Mouse (Mus musculus) Patski (cell line): ENCODE results near the gene Olfr742. TPM values are rescaled to one million over a fixed set of nuclear protein-coding genes. Genes with fewer than 3 reads are reported as not detected.

ENCODE experiments used
- ATAC-seq: fragments of 100-300 bp; one replicate; pipeline ENCODE4 v1.8.0; 2021
- CTCF ChIA-PET: fragments of 350-600 bp; sonication (Branson Sonifier 250); formaldehyde crosslinking; loops from one replicate; lab custom pipeline; 2022; ENCODE audit warnings: inconsistent platforms; lab: Charles Lee
- POLR2A ChIA-PET: fragments of 350-600 bp; sonication (Branson Sonifier 250); formaldehyde crosslinking; loops from one replicate; lab custom pipeline; 2022; ENCODE audit warnings: antibody characterized with exemption, inconsistent platforms; lab: Charles Lee
- DNase-seq: peaks from one replicate; pipeline ENCODE4 v3.0.0-alpha.2; 2011; ENCODE audit warnings: low read depth, low spot score
- H3K27me3 ChIP-seq: fragments of 371-371 bp; one replicate; pipeline ENCODE4 v1.5.1; 2021
- CTCF ChIP-seq: fragments of 100-300 bp; IDR thresholded peaks from one replicate; pipeline ENCODE4 v1.5.1; 2021
- in situ Hi-C: fragments of 300-500 bp; cut with MboI; formaldehyde crosslinking; loops from 3 replicates; pipeline ENCODE4 v1.11.1; 2018; ENCODE audit warnings: low pct_unique_long_range_greater_than_20kb, mixed read lengths
- polyA plus RNA-seq: library from polyadenylated mRNA; unstranded; gene quantifications from one replicate; pipeline ENCODE4 v1.2.3, GENCODE M21; 2021

The Olfr742 gene
- polyA plus RNA-seq: not detected

DNA sequence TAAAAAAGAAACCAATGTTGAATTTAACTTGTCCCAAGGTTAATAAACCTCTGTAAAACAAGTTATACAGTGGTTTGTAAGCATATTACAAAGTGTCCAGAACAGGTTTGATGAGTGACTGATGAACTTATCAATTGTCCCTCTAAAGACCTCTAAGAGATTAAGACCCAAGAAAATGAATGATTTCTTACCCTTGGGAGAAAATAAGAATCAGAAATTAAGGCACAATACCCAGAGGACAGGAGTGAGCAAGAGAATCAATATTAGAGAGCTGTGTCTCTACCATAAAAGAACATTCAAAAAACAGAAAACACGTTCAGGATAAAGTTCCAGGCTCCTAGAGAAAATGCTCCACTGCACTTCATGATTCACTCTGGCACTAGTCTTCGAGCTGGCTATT, at the start of gene Olfr742:
Olfr742 (plus strand) TSS at position 301 of the 400 bp plus-strand sequence.
- ChIA-PET CTCF (no interaction called here), POLR2A (no interaction called here)
- in situ Hi-C loops: no loop called here
- DNase-seq: no peak
- ATAC-seq: no peak
- H3K27me3 ChIP-seq: no peaks in the 10 kb centered on the region
- TF ChIP-seq CTCF: no peak

GRCm38 (mm10) chr14:50472438-50472837, 31.0 kb upstream of the Olfr742 start, which contains the start of gene Olfr741:
Olfr741 (plus strand) TSS chr14:50472738.
- POLR2A ChIA-PET: no interaction called here

GRCm38 (mm10) chr14:50478406-50478805, 25.0 kb upstream of the Olfr742 start:
- H3K27me3 ChIP-seq: no peaks in the 10 kb centered on the region
- ATAC-seq (no peak), DNase-seq (no peak)
- TF ChIP-seq CTCF: no peak
- in situ Hi-C loops: no loop called here
- ChIA-PET POLR2A (no interaction called here), CTCF (no interaction called here)

More at GRCm38 (mm10) chr14:50472438-50472837, 31.0 kb upstream of the Olfr742 start, which contains the start of gene Olfr741:
- in situ Hi-C loops: no loop called here
- ATAC-seq: no peak
- CTCF ChIA-PET: no interaction called here
- no peaks in the 10 kb centered on the region for H3K27me3 ChIP-seq
- DNase-seq: no peak
- no peak for TF ChIP-seq CTCF

DNA sequence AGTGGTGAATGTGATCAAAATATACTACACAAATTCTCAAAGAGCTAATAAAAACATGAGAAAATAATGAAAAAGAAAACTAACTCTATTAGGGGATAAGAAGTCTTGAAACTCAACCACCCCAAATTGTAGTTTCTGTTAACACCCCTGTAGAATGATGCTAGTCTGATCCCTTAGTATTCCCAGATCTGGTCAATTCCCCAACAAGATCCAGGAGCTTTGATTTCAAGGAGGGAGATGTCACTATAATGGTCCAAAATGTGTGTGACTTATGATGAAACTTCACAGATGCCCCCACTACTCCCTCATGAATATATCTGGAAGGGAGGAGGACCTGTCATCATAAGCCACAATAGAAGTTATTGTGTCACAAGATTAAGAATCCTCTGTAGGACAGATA, 18.1 kb downstream of the Olfr742 start, which contains the start of gene Olfr743:
Olfr743 (plus strand) TSS at position 301 of the 400 bp plus-strand sequence.
- H3K27me3 ChIP-seq: no peaks in the 10 kb centered on the region
- ATAC-seq (no peak), DNase-seq (no peak)
- in situ Hi-C loops: no loop called here
- ChIA-PET CTCF (interaction anchor here (1.1 kb wide), 1 partner anchor 17 kb away, joined by 3 read pairs; no protein-coding TSS in a partner anchor), POLR2A (no interaction called here)
- TF ChIP-seq CTCF: no peak

- CTCF ChIA-PET: no interaction called here
- H3K27me3 ChIP-seq: no peaks in the 10 kb centered on the region
- TF ChIP-seq CTCF: no peak
- in situ Hi-C loops: no loop called here
- ATAC-seq (no peak), DNase-seq (no peak)
- POLR2A ChIA-PET: no interaction called here
Measured at GRCm38 (mm10) chr14:50552734-50553133, 49.3 kb downstream of the Olfr742 start.

Other genes with a start within 250 kb of the Olfr742 start
- not detected for gene Olfr732, start 219.4 kb upstream of the Olfr742 start, polyA plus RNA-seq
- not detected for gene Olfr733, start 202.1 kb upstream of the Olfr742 start, polyA plus RNA-seq
- not detected for gene Olfr734, start 176.8 kb upstream of the Olfr742 start, polyA plus RNA-seq
- not detected for gene Olfr735, start 154.7 kb upstream of the Olfr742 start, polyA plus RNA-seq
- gene Tlr11, start 145.7 kb upstream of the Olfr742 start, polyA plus RNA-seq: not detected
- not detected for gene Olfr736, start 122.4 kb upstream of the Olfr742 start, polyA plus RNA-seq
- gene Olfr738, start 96.0 kb upstream of the Olfr742 start, polyA plus RNA-seq: not detected
- gene Olfr739, start 85.0 kb upstream of the Olfr742 start, polyA plus RNA-seq: not detected
- gene Olfr740, start 58.1 kb upstream of the Olfr742 start, polyA plus RNA-seq: not detected
- gene Olfr741, start 30.9 kb upstream of the Olfr742 start, polyA plus RNA-seq: not detected
- not detected for gene Olfr743, start 18.2 kb downstream of the Olfr742 start, polyA plus RNA-seq
- not detected for gene Olfr744, start 111.3 kb downstream of the Olfr742 start, polyA plus RNA-seq
- gene Olfr745, start 135.8 kb downstream of the Olfr742 start, polyA plus RNA-seq: not detected
- not detected for gene Olfr746, start 143.5 kb downstream of the Olfr742 start, polyA plus RNA-seq
- not detected for gene Olfr747, start 189.6 kb downstream of the Olfr742 start, polyA plus RNA-seq
- not detected for gene Olfr748, start 203.8 kb downstream of the Olfr742 start, polyA plus RNA-seq
- gene Olfr749, start 241.5 kb downstream of the Olfr742 start, polyA plus RNA-seq: not detected